Mouse (Mus musculus) lung, postnatal 0 days (tissue): ENCODE data around the gene Hmcn2. TPM values are rescaled to one million over a fixed set of nuclear protein-coding genes. Genes with fewer than 3 reads are reported as not detected.

ENCODE experiments used
- ATAC-seq: fragments of 200-750 bp; cut with Nextera tagmentation; 2 replicates; pipeline ENCODE4 v1.8.0; 2017; ENCODE audit warnings: moderate library complexity
- DNase-seq: peaks from one replicate; pipeline ENCODE4 v3.0.0-alpha.2; 2016; ENCODE audit warnings: low spot score
- H3K27ac ChIP-seq: fragments of 300-500 bp; sonication (generic); 2 replicates; pipeline ENCODE4 v1.5.1; 2014; ENCODE audit warnings: antibody characterized with exemption, mild to moderate bottlenecking, low read length, mixed read lengths
- H3K27me3 ChIP-seq: fragments of 300-500 bp; sonication (generic); replicated peaks from 2 replicates; pipeline ENCODE4 v1.6.1; 2014; ENCODE audit warnings: low read length, mixed read lengths; ENCODE audit not compliant: insufficient read depth
- H3K36me3 ChIP-seq: fragments of 300-500 bp; sonication (generic); 2 replicates; pipeline ENCODE4 v1.6.1; 2014; ENCODE audit warnings: low read length, mixed read lengths; ENCODE audit not compliant: insufficient read depth
- H3K4me1 ChIP-seq: fragments of 300-500 bp; sonication (generic); 2 replicates; pipeline ENCODE4 v1.6.1; 2014; ENCODE audit warnings: antibody characterized with exemption, low read depth, low read length, mixed read lengths; ENCODE audit not compliant: insufficient read depth
- H3K4me2 ChIP-seq: fragments of 300-500 bp; sonication (generic); replicated peaks from 2 replicates; pipeline ENCODE4 v1.6.1; 2014; ENCODE audit warnings: low read depth, mild to moderate bottlenecking, low read length, moderate library complexity, mixed read lengths
- H3K4me3 ChIP-seq: fragments of 300-500 bp; sonication (generic); 2 replicates; pipeline ENCODE4 v1.5.1; 2014; ENCODE audit warnings: low read depth, low read length
- H3K9ac ChIP-seq: fragments of 300-500 bp; sonication (generic); replicated peaks from 2 replicates; pipeline ENCODE4 v1.6.1; 2014; ENCODE audit warnings: low read depth, mild to moderate bottlenecking
- H3K9me3 ChIP-seq: fragments of 300-500 bp; sonication (generic); 2 replicates; pipeline ENCODE4 v1.6.1; 2016; ENCODE audit warnings: low read length, mixed read lengths
- CTCF ChIP-seq: IDR thresholded peaks from 2 replicates; pipeline ENCODE4 v1.5.1; 2016; ENCODE audit warnings: antibody characterized with exemption, mild to moderate bottlenecking
- EP300 ChIP-seq: IDR thresholded peaks from 2 replicates; pipeline ENCODE4 v1.6.1; 2016; ENCODE audit warnings: antibody characterized with exemption, mild to moderate bottlenecking, control low read depth
- WGBS: fragments of 180-500 bp; shearing (Covaris S2); extraction: QIAGEN DNeasy Blood & Tissue Kit; methylation state at CpG from one replicate; pipeline ENCODE4 v1.1.7; 2014; 5-methylcytosine and 5-hydroxymethylcytosine counted together
- polyA plus RNA-seq: library from polyadenylated mRNA; unstranded; fragments of >200 nt; fragmentation: Nextera tagmentation; extraction: Ambion mirVana; gene quantifications from 2 replicates; pipeline ENCODE4 v1.2.1, GENCODE M21; 2015

Gene Hmcn2
- polyA plus RNA-seq, 1 experiment from 2014 or later, result 1.1 TPM

DNA sequence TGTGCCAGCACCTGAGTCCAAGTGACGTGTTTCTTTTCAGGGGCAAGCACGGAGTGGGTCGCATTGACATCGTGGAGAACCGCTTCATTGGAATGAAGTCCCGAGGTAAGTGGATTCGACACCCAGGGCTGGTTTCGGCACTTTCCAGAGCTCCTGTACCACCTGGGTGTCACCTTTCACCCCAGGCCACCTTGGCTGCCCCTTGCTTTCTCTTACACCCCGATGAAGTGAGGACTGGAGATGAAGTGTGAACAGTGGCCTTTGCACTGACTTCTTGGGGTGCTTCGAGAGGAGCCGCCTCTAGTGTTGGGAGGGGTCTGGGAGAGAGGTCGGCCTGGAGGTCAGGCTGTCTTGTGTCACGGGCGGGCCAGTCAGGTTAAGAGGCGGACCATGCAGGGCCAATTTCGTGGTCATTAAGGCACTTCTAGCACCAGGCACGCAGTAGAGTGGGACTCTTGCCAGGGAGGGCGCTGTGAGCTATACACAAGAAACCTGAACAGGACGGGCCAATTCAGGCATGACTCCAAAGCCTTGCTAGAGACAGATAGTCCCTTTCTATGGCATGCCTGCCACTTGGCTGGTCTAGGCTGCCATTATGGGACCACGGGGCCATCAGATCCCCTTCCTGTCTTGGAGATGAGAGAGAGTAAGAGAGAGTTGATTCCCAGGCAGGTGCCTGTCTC, 187.4 kb downstream of the Hmcn2 start:
- DNase-seq (no peak), ATAC-seq (no peak)

DNA sequence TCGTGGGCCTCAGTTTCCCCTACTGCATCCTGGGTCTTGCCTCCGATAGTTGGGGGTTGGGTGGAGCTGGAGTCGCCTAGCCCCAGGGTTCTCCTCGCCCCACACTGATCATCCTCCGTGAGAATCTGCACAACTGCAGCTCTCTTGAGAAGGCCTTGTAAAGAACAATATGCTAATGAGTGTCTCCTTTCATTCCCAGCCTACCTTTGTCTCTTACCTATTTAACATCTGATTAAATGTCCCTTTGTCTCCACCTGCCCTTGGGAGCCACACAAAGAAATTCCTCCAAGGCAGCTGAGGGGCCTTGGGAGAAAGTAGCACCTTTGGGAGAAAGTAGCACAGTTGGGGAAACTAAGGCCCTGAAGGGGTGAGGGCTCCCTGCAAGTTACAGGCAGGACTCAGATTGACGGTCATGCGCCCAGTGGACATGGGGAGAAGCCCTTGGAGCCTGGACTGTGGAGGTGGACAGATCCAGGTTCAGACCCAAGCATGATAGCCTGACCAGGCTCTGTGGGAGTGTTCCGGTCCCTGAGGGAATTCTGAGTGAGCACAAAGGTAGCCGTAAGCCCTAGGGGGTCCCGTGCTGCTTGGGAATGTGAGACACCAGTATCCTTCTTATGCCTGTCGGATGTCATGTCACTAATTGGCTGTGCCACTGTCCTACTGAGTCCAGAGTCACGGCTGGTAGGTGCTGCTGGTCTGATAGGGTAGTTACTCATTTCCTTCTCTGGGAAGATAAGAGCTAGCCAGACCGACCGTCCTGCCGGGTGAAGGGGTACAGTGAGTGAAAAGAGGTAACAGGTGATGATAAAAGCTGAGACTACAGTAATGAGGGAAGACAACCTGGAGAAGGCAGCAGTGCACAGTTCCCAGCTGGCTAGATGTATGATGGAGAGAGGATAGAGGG, 188.7 kb downstream of the Hmcn2 start:
- ATAC-seq (no peak), DNase-seq (no peak)
- Histone ChIP-seq H3K4me3 (no peak overlapping the region), H3K9me3 (no peaks in the 10 kb centered on the region), H3K27ac (no peak overlapping the region), H3K4me2 (no peak overlapping the region), H3K36me3 (no peaks in the 10 kb centered on the region), H3K27me3 (no peaks in the 10 kb centered on the region), H3K4me1 (no peaks in the 10 kb centered on the region), H3K9ac (no peak overlapping the region)
- no peak for TF ChIP-seq CTCF
- no peak for TF ChIP-seq EP300
- 64% methylated on average over 15 of the region's 15 CpGs for WGBS

More for the DNA sequence above, 187.4 kb downstream of the Hmcn2 start:
- H3K4me1 ChIP-seq, result no peaks in the 10 kb centered on the region
- H3K36me3 ChIP-seq, result no peaks in the 10 kb centered on the region
- no peak overlapping the region for H3K27ac ChIP-seq
- H3K4me3 ChIP-seq, result no peak overlapping the region
- TF ChIP-seq EP300, result no peak
- peak; percentile 24; the same call in 1 of the 2 replicates for TF ChIP-seq CTCF
- H3K9ac ChIP-seq, result no peak overlapping the region
- 66% methylated on average over 20 of the region's 20 CpGs for WGBS
- H3K27me3 ChIP-seq, result no peaks in the 10 kb centered on the region
- H3K9me3 ChIP-seq, result no peaks in the 10 kb centered on the region
- H3K4me2 ChIP-seq, result no peak overlapping the region

DNA sequence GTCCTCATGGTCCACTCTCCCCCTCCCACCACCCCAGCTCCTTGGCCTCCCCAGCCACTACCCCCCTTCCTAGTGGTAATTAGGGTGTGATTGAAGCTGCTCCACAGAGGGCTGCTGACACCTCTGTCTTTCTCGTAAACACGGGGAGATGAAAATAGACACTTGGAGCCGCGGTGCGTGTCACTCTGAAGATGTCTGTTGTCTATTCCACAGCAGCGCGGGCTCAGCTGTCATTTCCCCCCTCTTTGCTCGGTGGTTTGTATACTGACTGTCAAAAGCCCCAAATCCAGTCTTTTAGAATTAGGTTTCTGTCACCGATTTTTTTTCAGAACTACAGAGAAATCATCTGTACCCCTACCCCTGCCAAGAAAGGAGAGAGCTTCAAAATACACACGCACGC, 191.3 kb downstream of the Hmcn2 start:
- Histone ChIP-seq H3K27ac (no peak overlapping the region), H3K9ac (no peak overlapping the region), H3K4me3 (no peak overlapping the region), H3K4me1 (no peaks in the 10 kb centered on the region), H3K4me2 (no peak overlapping the region), H3K27me3 (no peaks in the 10 kb centered on the region), H3K9me3 (no peaks in the 10 kb centered on the region), H3K36me3 (no peaks in the 10 kb centered on the region)
- 47% methylated on average over 11 of the region's 11 CpGs for WGBS
- ATAC-seq (no peak), DNase-seq (no peak)
- TF ChIP-seq EP300, result no peak
- no peak for TF ChIP-seq CTCF

DNA sequence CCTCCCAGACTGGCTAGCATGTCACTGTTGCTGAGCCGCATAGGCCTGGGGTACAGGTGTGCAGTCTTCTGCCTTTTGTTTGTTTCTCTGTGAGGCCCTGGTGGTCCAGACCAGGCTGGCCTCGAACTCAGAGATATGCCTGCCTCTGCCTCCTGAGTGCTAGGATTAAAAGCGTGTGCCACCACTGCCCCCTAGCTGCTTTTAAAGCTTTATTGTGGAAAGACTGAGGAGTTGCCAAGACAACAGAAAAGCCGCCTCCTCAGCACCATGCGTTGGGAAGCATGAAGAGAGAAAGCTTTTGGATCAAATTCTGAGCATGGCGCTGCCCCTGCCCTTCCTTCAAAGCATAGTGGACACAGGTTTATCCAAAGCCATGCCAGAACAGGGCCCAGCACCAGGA, 194.6 kb downstream of the Hmcn2 start:
- ATAC-seq, result no peak
- DNase-seq, result no peak

More for the DNA sequence above, 194.6 kb downstream of the Hmcn2 start:
- no peak overlapping the region for H3K4me2 ChIP-seq
- no peak overlapping the region for H3K4me3 ChIP-seq
- peaks cover 9% of the 10 kb centered on the region; the same call in 1 of the 2 replicates for H3K36me3 ChIP-seq
- TF ChIP-seq CTCF (0 out of 2 replicates have a peak, but pooled peaks have one; percentile 2), EP300 (no peak)
- H3K9me3 ChIP-seq, result no peaks in the 10 kb centered on the region
- H3K27me3 ChIP-seq, result no peaks in the 10 kb centered on the region
- 91% methylated on average over 6 of the region's 6 CpGs for WGBS
- H3K4me1 ChIP-seq, result no peaks in the 10 kb centered on the region
- H3K27ac ChIP-seq, result no peak overlapping the region
- H3K9ac ChIP-seq, result no peak overlapping the region

Other genes starting within 250 kb of the Hmcn2 start
- 7.2 and 10.0 TPM in 2 replicates for gene Fnbp1, start 172.4 kb upstream of the Hmcn2 start, polyA plus RNA-seq
- 26.2 TPM in 2 replicates for gene Gpr107, start 162.1 kb upstream of the Hmcn2 start, polyA plus RNA-seq
- gene Ncs1, start 68.6 kb upstream of the Hmcn2 start, polyA plus RNA-seq, result 3.8 and 4.7 TPM in 2 replicates
- gene Ass1, start 155.8 kb downstream of the Hmcn2 start, polyA plus RNA-seq, result 26.0 and 27.0 TPM in 2 replicates